Mouse (Mus musculus) lung, postnatal 14 days (tissue): ENCODE data around the gene Sost.

Source experiments
- DNase-seq: peaks from one replicate; pipeline ENCODE4 v3.0.0; 2021

Sost gene

DNA sequence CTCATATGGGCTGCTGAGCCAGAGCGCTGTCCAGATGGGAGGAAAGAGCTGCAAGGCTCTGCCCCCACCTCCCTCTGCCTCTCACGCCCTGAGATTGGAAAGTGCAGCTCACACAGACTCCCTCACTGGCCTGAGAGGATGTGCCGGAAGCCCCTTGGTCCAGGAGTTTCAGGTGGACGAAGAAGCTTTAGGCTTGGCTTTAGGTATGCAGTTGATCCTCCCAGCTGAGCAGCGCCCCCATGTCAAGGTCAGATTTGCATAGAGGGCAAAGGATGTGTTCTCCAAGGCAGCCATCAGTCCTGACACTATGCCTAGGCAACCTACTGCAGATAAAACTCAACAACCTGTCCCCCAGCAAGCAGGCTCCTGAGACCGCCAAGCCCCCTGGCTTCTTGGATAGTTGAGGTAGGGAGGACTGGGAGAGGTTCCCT, 16.2 kb upstream of the Sost start:
- no peak for DNase-seq

DNA sequence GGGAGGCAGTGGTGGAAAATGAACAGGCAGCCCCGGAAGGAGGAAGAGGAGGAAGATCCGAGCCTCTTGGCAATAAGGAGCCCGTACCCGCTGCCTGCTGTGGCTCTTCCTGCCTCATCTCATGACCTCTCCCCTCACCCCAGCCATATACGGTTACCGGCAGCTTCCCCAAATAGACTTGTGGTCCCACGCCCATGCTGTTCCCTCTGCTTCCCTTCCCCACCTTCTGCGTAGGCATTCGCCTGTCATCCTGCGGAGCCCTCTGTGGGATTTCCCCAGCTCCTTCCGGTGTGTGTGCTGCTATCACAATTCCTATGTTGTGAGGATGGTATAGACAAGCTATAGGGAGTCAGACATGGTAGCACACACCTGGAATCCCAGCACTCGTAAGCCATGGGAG, 15.0 kb upstream of the Sost start:
- DNase-seq, result peak; percentile 39

DNA sequence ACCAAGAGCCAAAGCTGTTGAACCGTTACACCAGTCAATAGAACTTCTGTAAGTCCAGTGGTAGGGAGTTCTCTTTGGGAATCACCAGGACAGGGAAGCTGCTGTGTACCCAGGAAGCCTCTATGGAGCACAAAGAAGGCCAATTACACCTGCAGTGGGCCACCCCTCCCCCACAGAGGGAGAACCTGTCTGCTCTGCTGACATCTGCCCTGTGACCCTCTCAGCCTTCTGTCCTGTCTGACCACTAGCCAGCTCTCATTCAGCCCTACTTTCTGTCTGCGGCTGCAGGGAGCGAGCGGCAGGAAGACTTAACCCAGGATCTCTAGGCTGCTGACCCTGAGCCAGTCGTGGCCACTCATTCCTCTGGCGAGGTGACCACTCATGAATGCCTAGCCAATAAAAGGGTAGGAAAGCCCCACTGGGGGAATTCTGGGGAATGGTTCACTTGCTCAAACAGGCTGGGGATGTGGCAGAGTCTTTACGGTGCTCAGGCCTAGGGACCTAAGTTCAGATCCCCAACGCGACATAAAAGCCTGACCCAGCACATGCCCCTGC, 13.9 kb upstream of the Sost start:
- no peak for DNase-seq

DNA sequence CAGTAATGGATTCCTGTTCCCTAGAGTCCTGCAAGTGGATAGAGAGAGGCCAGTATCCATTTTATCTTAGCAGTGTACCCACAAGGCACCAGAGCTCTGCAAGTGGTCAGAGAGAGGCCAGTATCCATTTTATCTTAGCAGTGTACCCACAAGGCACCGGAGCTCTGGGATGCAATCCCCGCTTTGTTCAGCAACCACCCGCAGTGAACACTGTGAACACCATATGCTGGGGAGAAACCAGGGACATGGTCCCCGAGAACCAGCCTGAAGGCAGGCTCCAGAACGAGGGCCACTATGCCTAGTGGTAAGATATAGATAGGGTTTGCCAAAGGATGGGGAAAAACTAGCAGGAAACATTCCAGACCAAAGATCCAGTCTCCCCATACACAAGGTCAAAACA, 12.3 kb upstream of the Sost start:
- DNase-seq, result no peak

DNA sequence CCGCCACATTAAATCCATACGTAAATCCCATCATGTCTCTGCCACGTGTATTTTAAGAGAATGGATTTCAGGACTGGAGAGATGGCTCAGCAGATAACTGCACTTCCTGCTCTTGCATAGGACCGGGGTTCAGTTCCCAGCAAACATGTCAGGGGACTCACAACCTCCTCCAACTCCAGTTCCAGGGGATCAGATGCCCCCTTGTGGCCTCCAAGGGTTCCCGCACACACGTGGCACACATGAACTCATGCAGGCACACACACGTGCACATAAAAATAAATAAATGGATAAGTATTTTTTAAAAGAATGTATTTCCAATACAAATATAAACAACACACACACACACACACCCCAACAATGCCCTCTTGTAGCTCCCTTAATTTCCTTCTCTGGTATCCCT, 10.1 kb upstream of the Sost start:
- DNase-seq, result no peak

DNA sequence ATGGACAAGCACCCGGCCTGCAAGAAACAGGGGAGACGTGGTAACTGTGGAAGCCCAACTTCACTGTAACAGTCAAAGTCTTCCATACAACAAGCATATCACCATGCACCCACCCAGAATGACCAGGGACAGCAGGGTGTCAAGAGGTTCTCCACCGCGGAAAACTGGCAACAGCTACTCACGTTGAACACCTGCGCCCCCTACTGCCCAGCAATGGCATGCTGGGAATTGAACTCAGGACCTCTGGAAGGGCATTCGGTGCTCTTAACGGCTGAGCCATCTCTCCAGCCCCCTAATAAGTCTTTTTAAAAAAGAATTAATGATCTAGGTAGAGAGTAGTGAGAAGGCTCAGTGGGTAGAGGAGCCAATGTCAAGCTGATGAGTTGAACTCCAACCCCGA, 8.1 kb upstream of the Sost start:
- peak; percentile 46 for DNase-seq

DNA sequence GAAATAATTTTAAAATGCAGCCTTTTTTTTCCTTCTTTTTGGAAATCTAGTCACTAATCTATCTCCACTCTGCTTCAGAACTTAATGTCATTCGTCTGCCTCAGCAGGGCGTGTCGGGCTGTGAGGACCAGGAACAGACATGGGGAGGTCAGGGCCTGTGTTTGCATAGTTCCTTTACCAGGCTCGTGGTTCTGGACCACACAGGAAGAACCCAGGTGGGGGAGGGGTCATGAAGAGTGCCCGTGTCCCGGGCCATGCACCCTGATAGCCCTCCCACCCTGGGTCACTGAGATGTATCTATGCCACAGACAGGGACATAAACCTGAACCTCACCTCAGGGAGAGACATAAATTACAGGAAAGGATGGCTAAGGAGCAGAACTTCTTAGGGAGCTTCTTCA, 7.4 kb upstream of the Sost start:
- no peak for DNase-seq

DNA sequence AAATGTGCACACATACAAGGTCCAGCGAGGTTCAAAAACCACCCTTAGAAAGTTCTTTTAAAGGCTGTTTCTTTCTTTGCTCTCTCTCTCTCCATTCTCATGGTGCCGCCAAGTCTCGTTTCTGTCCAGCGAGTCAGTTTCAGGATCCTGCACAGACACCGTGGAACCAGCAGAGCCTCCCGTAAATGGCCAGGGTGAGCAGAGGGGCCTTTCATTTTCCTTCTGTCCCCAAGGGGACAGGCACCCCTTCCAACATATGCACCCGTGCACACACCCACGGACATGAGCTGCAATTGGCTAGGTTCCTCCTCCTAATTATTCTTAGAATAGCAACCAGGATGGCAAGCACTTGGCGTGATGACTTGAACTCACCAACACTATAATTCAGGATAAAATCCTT, 6.7 kb upstream of the Sost start:
- DNase-seq, result no peak

DNA sequence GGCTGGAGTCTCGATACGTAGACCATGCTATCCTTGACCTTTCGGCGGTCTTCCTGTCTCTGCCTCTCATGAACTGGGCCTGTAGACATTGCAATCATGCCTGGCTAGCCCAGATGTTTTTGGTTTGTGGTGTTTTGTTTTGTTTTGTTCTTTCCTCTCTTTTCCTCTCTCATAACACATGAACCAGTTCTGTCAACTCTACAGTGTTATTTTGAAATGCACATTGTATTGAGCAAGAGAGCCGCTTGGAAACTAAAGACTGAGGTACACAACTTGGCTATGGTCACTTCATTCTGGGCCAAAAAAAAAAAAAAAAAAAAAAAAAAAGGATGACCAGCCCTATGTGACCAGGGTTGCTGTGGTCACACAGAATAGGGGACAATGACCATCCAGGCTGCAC, 5.8 kb upstream of the Sost start:
- no peak for DNase-seq

DNA sequence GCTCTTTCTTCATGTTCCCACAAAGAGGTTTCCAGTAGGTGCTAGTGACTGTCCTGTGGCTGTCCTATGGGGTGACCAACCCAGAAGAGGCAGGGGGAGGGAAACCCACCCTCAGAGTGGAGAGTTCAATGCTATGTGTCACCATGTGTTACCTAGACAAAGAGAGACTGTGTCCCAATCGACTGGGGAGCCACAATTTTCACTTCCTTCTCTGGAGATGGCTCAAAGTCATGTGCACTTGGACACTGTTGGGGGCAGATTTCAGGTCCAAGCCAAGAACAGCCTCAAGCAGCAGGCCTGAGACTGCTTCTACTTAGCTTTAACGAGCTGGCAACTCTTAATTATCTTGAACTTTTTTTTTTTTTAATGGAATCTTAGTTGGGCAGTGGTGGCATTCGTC, 5.3 kb upstream of the Sost start:
- DNase-seq, result no peak

DNA sequence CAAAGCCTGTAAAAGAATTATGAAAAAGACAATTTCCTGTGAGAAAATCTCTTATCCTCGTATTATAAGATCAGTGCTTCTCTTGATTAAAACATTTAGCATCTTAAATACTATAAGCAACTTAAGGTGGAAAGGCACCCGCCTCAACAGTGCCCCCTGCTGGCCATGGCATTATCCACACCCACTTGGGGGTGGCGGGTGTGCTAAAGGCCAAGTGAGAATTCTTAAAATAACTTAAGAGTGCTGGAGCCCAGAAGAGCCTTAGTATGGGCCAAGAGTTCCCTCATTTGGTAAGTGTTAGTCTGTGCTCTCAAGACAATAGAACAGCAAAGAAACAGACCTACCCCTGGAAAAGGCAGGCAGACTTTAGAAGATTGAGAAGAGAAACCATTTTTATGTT, 4.6 kb upstream of the Sost start:
- peak; percentile 62 for DNase-seq

DNA sequence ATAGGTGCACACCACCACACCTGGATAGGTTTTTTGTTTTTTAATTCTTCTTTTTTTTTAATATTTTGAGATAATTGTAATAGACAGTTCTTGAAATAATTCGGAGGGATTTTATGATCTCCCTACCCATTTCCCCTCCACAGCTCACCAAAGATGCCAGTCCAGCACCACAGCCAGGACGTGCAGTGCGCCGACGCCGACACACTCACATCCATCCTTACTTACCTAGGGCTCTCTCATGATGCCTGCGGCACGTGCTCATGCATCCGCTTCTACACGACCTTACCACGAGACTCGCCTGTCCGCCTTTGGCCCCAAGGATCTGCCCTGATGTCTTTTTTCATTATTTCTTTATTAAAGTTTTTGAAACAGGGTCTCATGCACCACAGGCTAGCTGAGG, 3.0 kb upstream of the Sost start:
- no peak for DNase-seq

DNA sequence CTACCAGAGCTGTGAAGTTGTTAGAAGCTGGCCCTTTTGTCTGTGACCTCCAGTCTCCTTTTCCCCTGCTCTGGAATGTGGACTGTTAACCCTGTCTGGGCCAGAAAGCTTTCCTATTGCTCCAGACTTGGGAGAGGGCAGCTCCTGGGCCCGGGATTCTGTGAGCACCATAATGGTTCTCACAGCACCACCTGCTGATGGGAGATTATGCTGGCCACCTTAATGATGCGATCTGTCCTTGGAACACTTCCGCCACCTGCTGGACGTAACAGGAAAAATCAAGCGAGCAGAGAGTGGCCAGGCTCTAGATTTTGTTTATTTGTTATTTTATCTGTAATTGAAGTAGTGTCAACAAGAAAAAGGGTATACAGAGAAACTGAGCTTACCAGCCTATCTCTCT, 2.0 kb upstream of the Sost start:
- DNase-seq, result peak; percentile 87

DNA sequence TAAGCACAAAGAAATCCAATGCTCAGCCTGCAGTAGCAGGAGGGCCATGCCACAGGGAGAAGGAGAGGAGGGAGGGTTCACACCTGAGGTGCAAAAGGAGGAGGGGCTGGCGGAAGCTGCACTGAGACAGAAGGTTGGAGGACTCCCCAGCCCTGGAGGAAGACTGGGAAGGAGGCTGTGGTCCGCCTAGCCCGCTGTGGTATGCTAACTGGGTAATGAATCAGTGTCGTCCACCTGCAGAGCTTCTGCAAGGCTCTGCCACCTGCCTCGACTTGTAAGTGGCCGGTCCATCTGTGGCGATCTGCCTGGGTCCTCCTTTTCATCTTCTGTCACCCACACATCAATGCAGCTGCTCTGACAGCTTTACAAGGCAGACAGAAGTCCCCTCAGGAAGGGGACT, 1.5 kb upstream of the Sost start:
- DNase-seq, result no peak

DNA sequence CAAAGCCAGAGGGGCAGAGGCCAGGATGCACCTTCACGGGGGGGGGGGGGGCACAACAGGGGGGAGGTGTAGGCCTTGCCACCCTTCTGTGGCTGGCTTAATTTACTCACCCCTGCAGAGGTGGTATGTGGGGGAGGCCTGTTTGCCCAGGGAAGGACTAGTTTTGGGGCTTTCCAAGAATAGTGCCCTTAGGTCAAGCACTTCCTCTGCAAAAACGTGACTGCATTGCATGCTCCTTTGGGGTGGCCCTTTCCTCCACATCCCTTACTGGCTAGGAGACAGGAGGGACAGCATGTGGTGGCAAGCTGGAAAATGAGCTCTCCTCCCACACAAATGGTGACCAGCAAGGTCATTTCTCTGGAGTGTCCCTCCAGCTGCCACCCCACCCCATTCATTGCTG, 1.3 kb downstream of the Sost start:
- DNase-seq, result no peak

DNA sequence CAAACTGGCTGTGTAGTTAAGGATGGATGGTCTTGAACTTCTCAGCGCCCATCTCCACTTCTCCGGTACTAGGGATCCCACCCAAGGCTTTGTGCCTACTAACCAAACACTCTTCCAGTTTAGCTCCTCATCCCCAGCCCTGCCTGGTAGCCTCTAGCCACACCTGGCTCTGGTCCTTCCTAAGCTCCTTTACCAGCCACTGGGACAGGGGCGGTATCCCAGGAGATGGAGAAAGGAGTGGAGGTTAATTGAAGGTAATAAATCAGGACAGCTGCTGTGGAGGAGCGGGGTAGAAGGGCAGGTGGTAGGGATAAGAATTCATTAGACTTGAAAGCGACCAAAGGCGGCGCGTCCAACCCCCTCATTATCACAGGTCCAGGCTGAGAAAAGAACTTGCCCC, 2.2 kb downstream of the Sost start:
- no peak for DNase-seq

DNA sequence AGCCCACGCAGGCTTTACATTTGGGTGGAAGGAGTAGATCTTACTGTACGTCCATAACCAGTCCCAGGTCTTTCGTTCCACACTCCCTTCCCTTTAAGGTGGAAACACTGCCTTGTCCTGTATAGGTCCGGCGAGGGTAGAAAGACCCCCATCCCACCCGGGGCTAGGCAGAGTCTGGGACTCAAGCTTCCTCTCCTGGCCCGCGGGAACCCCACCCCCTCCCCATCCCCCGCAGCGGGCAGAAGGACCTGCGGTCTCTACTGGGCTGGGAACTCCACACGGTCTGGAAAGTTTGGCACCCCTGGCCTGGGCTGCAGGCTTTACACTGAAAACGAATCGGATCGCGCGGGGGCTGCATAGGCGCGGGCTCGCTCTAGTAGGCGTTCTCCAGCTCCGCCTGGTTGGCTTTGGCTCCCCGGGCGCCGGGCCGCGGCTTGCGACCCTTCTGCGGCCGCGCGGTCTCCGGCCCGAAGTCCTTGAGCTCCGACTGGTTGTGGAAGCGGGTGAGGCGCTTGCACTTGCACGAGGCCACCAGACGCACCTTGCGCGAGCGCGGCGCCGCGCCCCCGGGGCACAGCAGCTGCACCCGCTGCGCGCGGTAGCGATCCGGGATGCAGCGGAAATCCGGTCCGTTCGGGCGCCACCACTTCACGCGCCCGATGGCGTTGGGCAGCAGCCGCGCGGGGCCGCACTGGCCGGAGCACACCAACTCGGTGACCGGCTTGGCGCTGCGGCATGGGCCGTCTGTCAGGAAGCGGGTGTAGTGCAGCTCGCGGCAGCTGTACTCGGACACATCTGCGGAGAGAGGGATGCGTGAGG, 3.1 kb downstream of the Sost start:
- peak; percentile 33 for DNase-seq

DNA sequence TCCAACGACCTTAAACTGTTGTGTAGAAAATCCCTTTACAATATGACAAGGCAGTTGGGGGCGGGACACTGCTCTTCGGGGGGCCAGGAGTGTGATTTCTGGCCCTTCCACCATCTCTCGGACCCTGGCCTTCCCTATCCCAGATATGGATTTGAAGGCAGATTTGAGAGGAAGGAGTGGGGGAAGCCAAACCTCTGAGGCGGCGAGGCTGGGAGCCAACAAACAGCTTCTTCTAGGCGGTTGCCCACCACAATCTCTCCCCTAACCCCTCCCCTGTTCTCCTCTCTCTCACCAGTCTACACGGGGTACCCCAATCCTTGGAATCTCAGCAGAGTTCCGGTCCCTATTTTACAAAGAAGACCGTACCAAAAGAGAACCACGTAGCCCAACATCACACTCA, 3.8 kb downstream of the Sost start:
- no peak for DNase-seq

DNA sequence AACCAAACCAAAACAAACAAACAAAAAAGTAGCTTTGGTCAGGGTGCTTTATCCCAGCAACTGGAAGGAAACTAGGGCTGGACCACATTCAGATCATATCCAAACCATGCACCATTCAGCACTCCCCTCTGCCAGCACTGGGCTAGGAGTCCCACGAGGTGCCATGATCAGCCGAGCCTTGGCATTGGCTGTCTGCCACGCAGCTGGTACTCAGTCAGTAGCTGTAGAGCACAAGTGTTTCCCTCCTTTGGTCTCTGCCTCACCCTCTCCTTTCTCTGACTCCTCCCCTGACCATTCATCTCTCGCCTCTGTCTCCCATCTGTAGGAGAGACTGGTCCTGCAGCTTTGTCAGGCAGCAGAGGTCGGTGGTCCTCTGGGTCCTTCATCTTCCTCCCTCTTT, 9.3 kb downstream of the Sost start:
- DNase-seq, result no peak

DNA sequence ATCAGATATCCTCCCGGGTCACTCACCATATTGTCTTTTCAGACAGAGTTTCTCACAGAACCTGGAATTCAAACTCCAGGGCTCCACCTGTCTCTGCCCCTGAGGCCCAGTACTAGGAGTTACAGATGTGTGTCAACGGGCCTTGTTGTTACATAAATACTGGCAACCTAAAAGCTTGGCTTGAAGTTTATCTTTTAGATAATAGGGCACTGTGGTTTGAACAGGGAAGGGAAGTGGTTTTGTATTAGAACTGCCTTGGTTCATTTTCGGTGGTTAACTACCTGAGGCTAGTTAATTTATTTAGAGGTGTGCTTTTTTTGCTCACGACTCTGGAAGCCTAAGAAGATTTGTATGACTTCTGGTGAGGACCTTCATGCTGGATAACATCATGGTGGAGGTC, 13.4 kb downstream of the Sost start:
- no peak for DNase-seq

DNA sequence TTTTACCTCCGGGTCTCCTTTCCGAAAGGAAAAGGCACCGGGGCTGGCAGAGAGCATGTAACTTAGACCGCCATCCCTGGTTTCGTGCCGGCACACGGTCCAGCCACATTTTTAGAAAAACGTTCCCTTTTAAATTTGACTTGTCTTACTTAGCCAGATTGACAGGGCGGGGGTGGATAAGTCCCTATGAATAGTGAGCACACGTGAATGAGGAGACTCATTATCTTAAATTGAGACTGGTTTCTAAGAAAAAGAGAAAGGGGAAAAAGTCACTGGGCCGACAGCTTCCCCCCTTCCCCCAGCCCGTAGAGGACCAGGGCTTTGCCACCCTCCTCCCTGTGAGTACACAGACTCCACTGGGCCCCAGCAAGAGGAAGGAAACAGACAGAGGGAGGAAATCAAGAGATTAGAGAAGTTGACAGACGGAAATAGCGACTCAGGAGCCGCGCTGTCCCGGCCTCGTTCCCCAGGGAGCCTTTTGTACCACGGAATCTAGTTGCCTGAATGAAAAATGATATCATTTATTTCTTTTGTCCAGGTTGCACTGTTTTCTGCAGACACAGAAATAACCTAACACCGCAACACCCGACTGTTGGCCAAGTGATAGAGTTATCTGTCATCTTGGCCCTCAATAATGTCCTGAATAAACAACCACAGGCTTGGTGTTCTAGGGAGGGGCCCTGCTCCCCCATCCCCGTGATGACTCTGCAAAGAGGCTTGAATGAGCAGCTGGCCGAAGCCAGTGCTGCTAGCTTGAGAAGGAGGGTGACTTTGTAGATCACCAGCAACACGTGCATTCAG, 14.1 kb downstream of the Sost start:
- DNase-seq, result peak; percentile 52

DNA sequence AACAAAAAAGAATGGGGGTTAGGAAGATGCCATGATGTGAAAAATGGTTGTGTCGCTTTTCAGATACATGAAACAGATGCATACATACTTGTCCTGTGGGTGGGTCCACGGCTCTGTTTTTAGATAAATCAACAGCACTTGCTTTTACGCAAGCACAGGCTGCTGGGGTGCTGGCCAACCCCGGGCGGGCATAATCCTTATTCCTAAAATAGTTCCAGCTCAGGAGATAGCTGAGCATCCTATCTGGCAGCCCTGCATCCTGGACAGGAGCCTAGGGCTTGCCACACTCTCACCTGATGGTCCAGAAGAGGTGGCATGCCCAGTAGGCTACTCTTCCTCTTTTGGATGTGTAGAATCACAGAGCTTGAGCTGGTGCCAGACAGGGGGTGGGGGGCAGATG, 16.8 kb downstream of the Sost start:
- DNase-seq, result no peak

DNA sequence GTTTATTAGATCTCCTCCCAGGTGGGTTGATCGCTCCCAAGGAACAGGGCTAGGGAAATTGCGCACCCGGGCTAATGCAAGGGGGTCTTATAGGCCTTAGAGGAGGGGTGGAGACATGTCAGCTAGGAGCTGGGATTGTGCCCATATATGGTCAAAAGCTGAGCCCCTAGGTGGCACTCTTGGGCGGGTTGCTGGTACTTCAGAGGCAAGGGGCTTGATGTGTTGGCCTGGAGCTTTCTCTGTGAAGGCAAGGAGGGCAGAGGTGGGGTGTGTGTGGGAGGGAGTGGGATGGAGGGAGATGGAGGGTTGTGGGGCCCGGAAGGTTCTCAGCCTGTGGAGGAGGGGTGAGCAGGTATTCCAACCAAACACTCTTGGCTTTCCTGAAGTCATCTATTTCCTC, 20.3 kb downstream of the Sost start:
- no peak for DNase-seq

DNA sequence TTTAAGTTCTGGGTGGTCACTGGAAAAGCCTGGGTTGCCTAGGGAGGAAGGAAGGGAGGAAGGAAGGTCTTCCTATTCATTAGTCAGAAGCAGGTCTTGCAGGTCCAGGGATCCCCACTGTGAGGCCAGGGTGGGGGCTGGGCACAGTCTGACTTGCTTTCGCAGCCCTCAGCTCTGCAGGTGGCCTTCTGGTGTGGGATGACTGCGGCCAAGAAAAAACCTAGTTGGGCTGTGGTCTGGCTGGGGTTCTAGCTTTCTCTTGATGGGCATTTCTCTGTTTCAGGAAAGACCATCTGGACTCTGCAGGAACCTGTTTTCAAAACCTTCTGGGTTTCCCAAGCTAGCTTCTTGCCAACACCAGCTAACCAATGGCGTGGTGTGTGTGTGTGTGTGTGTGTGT, 23.8 kb downstream of the Sost start:
- DNase-seq, result no peak
